Mouse (Mus musculus): ENCODE measurements at regions not wholly inside any gene's neighbourhood (a gene's known extent, or its start where the extent isn't known, plus 50 kb on each side); places are given as distances from the start of the nearest gene placed in this dataset.

DNA sequence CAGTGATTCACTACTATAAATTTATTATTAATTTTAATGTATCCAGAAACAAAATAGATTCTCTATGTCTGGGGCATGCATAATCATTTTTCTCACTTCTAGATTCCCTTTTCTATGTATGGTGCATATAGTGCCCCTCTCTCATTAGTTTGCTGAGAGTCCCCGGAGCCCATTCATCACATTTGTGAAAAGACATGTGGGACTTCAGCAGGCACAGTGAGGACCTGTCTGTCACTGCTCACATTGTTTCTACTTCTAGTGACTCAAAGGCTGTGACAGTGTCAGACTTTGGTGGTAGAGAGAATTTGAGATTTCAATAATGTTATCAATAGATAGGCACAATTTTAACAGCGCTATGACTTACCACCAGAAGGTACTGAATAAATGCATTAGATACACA lies 158.7 kb downstream of the St8sia4 start:
- no peaks in the 10 kb centered on the region for H3K27me3 ChIP-seq (ENCODE audit: control insufficient read depth, insufficient read depth, low read length, poor library complexity, severe bottlenecking)
- H3K36me3 ChIP-seq (ENCODE audit: control insufficient read depth, insufficient read depth, low read length, poor library complexity, severe bottlenecking): no peaks in the 10 kb centered on the region
- no peak for DNase-seq (ENCODE audit: low read depth, low spot score)

DNA sequence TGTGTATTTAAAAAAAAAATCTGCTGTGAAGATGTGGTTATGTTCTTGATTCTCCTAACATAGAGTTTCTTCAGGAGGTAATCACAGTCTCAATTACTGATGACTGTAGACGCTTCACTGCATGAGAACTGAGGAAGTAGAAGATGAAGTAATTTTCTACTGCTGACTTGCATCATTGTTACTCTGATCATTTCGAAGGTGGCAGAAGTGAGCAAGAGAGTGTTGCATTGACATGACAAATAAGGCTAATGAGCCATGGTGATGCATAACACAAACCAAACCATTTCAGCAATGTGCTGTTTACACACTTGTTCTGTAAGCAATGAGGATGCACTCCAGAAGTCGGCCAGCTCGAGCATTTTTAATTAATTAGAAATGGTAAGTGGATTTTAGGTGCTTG lies 138.6 kb downstream of the St8sia4 start:
- H3K27me3 ChIP-seq (ENCODE audit: control insufficient read depth, insufficient read depth, low read length, poor library complexity, severe bottlenecking): no peaks in the 10 kb centered on the region
- H3K36me3 ChIP-seq (ENCODE audit: control insufficient read depth, insufficient read depth, low read length, poor library complexity, severe bottlenecking): no peaks in the 10 kb centered on the region
- peak; percentile 16 for DNase-seq (ENCODE audit: low read depth, low spot score)

- H3K27me3 ChIP-seq (ENCODE audit: control insufficient read depth, insufficient read depth, low read length, poor library complexity, severe bottlenecking): no peaks in the 10 kb centered on the region
- no peak for DNase-seq (ENCODE audit: low read depth, low spot score)
- no peaks in the 10 kb centered on the region for H3K36me3 ChIP-seq (ENCODE audit: control insufficient read depth, insufficient read depth, low read length, poor library complexity, severe bottlenecking)
Observed at GRCm38 (mm10) chr1:95531017-95531416, 136.4 kb downstream of the St8sia4 start.
